Mouse (Mus musculus) erythroblast, embryonic 14.5 days (primary cell): Measurements from ENCODE around the gene Syt12.

ENCODE experiments used
- GATA1 ChIP-seq: IDR thresholded peaks from 2 replicates; pipeline ENCODE4 v1.6.1; 2012; ENCODE audit warnings: low read length, inconsistent platforms, mixed read lengths
- TAL1 ChIP-seq: IDR thresholded peaks from 3 replicates; pipeline ENCODE4 v1.6.1; 2012; ENCODE audit warnings: low read length, inconsistent platforms, mixed read lengths

- TF ChIP-seq TAL1, result no peak
- TF ChIP-seq GATA1, result no peak
Measured at GRCm38 (mm10) chr19:4502701-4503100, 25.5 kb upstream of the Syt12 start.
